Mouse (Mus musculus) ovary, postnatal 14 days (tissue): Measurements from ENCODE around the gene Castor2.

Experiments
- DNase-seq: peaks from one replicate; pipeline ENCODE4 v3.0.0; 2022; ENCODE audit warnings: low spot score

The Castor2 gene

DNA sequence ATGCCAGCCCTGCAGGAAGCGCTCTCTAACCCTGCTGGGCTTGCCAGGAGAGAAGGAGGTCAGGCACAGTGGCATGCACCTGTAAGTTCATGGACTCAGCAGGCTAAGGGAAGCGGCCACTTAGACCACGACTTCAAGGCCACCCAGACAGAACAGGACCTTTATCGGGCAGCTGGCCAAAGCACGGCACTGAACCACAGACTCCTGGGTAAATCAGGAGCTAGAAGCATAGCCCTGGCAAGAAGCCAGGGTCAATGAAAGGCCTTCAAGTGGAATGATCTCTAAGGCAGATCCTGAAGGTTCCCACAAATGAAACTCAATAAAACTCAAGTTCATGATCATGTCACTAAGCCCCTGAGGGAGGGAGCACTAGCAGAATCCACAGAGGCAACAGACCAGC, 65.2 kb downstream of the Castor2 start:
- no peak for DNase-seq

DNA sequence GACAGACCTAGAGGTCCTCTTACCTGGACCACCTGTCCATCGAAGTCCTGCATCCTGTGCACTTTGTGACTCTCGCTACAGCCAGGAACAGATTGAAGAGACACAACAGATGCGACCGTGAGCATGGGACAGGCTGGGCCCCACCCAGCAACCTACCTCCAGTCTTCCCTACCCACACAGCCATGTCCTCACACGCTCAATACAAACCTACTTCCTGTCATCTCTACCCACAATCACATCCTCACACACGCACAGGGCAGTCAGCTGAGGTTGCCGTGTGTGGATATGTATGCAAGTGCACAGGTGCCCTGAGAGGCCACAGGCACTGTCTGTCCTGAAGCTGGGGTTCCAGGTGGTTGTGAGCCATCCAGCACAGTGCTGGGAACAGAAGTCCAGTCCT, 67.1 kb downstream of the Castor2 start:
- no peak for DNase-seq

DNA sequence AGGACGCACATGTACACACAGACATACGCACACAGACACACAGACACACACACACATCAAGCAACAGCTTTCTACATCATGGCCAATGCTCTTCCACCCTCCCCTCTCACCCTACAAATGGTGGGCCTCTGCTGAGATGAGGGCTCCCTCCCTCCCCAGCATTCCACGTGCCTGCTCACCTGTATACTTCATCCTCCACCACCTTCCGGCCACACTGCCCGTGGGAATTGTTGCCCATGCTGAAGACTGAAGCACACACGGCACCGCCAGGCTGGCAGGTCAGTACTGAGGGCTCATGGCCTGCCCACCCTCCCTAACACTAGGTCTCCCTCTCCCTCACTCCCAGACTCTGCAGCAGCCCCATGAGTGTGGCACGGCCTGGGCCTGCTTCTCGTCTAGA, 68.5 kb downstream of the Castor2 start:
- DNase-seq, result no peak

DNA sequence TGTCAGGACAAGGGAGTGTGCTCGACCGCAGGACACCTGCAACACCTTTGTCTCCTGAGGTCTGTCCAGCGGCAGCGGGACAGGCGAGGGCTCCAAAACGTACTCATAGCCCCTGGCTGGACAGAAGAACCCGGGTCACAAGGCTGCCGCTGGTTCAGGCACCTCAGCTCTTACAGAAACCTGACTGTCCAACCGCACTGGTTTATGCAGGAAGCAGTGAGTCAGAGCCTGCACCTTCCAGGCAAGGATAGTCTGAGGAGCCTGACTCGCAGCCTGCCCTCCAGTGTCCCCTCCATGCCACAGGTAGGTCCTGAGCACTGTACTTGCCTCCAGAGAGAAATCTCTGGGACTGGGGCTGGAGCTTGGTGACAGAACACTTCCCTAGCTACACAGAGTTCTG, 69.7 kb downstream of the Castor2 start:
- no peak for DNase-seq

DNA sequence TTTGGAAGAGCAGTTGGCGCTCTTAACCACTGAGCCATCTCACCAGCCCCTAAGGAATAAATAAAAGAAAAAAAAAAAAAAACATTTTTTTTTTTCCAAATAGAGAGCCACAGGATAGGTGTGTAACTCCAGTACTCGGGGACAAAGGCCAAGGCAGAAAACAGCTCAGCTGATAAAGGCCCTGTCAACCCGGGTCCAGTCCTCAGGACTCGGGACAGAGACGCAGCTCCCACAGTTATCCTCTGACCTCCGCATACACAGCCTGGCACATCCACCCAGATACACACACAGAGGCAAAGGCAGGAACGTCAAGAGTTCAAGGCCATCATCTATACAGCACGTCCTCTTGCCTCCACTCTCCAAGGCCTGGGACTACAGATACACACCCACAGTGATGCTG, 70.7 kb downstream of the Castor2 start:
- DNase-seq, result no peak

DNA sequence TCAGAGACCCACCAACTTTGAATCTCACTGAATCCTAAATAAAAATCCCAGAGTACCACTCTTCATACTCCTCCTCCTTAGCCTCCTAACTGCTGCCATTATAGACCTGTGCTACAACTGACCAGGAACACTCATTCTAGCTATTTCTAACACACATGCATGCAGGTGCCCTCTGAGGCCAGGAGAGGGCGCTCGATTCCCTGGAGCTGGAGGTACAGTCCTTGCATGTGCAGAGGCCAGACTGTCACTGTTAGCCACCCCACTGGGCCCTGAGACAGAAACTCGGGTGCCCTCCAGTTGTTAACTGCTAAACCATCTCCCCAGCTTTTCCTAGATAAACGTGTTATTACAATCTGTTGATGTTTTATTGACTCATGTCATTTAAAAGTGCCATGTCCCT, 73.7 kb downstream of the Castor2 start:
- no peak for DNase-seq

DNA sequence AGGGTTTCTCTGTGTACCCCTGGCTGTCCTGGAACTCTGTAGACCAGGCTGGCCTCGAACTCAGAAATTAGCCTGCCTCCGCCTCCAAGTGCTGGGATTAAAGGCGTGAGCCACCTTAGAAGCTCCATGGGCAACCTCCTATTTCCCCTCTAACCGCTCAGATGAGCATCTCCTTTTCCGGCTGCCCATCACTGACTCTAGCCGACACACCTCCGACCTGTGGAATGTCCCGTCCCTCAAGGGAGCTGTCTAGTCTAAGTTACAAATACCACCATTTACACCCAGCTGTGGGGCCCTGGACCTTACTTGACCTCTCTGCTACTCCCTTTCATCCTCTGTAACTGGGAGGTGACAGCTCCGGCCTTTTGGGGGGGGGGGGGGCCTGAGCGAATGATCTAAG, 76.2 kb downstream of the Castor2 start:
- no peak for DNase-seq

DNA sequence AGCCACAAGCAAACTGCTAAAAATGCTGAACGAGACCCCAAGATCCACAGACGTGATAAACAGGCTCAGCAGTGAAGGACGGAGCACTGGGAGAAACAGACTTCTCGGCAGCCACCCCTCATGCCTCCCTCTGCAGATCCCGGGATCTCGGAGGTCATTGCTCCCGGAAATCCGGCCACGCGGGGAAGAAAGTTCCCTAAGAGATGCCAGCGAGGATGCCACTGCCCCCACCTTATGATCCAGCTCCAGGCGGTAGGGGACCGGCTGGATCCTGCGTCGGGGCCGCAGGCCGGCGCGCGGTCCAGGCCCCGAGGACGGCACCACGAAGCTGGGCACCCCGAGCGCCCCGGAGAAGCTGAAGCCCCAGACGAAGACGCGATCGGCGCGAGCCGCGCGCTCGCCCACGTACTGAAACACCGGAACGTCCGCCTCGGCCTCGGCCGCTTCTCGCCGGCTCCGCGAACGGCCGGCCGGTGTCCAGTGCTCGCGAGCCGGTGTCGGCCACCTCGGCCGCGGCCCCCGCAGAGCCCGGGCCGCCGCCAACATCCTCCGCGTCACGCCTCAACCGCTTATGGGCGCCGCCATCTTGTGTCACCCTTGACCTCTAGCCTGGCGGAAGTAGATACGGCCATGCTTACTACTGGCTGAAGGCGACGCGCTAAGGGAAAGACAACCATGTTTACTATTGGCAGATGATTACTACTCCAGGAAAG, 76.8 kb downstream of the Castor2 start, which contains the start of gene Rcc1l:
Gene Rcc1l (minus strand): TSS at position 606 of the 713 bp plus-strand sequence.
- peak; percentile 69 for DNase-seq

DNA sequence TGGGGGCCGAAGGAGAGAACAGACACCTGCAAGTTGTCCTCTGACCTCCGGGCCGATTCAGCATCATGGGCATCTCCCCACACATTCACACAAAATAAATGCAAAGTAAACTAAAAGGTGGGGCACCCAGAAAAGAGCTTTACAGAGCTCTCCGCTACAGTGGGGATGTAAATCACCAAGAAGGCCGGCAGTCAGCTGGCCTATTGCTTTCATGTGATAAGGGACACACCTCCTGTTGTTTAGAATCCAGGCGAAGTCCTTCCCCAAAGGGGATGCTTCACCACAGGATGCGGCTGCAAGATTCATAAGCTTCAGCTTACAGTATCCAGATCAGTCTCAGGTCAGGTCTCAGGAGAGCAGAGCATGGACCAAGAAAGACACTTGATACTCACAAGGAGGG, 79.0 kb downstream of the Castor2 start:
- DNase-seq, result no peak

DNA sequence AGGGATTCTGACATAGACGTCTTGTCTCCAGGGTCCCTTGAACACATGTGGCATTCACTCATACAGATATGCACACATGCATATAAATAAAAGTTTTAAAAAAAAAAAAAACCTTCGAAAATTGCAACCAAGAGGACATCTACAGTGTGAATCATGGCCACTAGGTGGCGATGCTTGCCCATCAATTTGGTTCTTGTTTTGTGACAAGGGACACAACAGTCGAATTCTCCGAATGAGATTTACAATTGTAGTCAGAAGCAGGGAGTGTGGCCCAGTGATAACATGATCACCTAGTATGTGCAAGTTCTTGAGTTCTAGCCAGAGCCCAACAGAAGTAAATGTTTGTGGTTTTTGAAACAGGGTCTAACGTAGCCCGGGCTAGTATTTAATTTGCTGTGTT, 80.4 kb downstream of the Castor2 start:
- DNase-seq, result peak; percentile 77

DNA sequence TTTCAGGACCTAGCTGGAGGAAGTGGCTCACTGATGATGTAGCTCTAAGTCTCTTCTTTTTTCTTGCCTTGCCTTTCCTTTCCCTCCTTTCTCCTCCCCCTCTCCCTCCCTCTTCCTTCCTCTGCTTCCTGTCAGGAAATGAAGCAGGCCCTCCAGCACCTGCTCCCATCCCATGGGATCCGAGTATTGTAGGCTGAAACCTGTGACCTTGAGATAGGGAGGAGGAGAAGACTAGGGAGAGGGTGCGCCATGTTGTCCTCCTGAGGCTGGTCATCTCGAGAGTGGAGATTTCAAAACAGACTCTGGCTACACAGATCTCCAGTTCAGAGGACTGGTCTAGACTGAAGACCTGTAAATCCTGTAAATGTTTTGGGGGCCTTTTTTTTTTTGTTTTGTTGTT, 82.7 kb downstream of the Castor2 start:
- no peak for DNase-seq

DNA sequence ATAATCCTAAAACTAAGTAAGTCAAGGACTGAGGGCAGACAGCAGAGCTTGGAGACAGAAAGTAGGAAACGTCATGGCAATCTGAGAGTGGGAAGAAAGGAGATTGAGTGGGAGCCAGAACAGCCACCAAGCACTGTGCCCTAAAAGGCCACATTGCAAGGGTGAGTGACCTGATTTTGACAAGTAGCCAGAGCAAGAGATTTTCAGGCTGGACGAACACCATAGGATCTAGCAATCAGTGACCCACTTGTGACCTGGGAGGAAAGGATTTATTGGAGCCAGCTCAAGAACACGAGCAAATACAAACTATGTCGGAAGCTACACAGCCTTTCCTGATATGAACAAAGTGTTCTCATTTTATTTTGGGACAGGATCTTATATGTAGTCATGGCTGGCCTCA, 83.2 kb downstream of the Castor2 start:
- DNase-seq, result no peak

DNA sequence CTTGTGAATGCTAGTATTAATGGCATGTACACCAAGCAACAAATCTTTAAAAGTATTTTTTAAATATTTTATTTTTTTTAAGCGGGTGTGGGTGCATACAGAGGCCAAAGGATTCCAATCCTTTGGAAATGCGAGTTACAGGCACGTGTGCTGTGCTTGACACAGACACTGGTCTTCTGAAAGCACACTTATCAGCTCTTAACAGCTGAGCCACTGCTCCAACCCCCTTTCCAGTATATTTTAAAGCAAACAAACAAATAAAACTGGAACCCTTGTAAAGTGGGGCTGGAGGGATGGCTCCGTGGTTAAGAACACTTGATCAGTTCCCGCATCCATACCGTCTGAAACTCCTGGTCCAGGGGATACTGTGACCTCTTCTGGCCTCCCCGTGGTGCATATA, 83.7 kb downstream of the Castor2 start:
- no peak for DNase-seq

DNA sequence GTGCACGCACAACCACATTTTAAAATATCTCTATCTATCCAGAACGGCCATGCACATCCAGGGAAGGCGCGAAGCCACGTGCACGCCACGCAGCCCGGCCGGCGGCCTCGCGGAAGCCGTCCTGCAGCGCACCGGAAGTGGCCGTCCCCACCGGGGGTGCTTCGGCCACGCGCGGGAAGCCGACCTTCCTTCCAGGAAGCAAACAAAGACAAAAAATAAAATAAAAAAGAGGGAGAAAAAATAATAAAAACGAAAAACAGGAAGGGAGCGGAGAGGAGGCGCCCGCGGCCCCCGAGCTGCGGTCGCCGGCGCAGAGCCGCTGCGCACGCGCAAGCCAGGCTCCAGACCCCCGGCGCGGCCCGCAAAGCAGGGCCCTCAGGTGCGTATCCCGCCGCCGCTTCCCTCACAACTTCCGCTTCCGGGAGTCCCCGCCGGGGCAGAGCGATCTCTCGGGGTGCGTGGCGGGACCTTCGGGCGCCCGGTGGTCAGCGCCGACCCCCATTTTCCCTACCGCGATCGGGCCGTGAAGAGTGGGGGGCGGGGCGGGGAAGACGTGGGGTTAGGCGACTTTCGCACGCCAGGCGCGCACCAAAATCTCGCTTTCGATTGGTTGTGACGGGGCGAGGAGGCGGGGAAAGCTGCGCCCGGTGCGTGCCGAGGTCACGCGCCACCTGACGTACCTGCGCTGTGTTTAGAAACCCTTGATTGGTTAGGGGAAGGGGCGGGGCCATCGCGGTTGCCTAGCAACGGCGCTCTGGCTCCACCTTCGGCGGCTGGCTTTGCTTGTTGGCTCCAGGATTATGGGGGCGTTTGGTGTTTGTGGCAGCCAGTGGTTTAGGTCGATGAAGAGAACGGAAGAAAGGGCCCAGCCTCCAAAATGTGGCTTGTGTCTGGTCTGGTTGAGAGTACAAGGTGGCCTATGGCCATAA, 84.6 kb downstream of the Castor2 start, which contains the start of gene Gtf2ird2:
Gene Gtf2ird2 (plus strand): TSS at position 140 of the 929 bp plus-strand sequence.
- peak; percentile 96 for DNase-seq

DNA sequence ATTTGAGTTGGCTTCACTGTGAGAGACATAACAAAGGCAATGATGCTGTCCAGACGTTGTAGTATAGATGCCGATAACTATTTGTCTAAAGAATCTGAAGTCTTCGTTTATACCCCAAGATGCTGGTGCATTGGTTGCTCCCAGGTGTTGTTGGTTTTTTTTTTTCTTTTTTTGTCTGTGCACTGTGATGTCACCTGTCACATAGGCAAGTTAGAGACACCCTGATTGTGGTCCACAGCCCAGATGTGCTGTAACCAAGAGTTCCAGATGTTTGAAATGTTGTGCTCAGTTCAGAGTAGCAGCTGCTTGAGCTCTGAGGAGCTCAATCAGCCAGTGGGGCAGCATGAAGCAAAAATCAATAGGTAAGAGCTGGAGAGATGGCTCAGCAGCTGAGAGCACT, 86.5 kb downstream of the Castor2 start:
- DNase-seq, result no peak

DNA sequence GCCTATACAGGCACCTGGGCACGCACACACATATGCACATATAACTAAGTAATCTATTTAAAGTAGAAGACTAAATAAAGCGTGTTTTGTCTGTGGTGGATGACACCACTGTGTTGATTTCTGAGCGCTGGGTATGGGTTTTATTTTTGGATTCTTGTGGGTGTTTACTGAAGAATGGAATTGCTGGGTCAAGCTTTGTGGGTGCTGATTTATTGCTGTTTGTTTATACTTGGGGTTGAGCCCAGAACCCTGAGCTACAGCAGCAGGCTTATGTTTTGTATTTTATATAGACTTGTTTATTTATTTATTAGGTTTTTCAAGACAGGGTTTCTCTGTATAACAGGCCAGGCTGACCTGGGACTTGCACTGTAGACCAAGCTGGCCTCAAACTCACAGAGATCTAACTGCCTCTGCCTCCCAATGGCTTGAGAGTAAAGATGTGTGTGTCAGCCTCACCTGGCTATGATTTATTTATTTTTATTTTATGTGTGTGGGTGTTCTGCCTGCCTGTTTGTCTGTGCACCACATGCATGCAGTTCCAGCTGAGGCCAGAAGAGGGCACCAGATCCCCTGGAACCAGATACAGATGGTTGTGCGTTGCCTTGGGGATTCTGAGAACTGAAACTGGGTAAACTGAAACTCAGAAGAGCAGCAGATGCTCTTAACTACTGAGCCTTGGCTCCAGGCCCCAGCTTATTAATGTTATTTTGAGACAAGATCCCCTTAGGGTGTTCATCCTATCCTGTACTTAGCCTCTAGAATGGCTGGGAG, 87.6 kb downstream of the Castor2 start:
- peak; percentile 51 for DNase-seq

DNA sequence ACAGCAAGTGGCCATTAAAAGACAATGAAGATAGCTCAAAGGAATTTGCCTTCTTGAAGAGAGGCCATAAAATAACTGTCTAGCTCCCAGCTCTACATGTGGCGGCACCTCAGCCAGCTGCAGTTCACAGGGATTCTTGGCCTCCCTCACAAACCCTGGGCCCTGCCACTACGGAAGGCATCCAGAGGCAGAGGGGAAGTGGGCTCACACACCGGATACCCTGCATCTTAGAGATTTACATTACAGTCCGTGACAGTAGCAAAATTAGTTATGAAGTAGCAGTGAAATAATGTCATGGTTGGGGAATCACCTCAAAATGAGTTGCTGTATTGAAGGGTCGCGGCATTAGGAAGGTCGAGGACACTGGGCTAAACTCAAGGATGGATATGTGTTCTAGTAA, 89.1 kb downstream of the Castor2 start:
- DNase-seq, result no peak

DNA sequence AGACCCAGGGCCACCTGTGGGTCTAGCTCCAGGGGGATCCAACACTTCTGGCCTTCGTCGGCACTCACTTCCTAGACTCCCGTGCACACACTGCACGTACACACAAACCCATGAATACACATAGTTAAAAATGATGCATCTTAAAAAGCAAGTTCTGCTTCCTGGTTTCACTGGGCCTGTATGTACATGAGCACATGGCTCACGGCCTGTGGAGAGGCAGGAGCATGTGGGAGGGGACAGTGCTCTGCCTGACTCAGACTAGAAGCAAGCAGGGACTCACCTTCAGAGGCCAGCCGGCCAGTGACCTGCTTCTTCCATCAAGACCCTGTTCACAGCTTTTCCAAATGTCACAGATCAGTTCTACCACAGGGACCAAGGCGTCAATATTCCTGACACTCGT, 94.2 kb downstream of the Castor2 start:
- no peak for DNase-seq
